Mouse (Mus musculus): ENCODE results near the gene Gm12845. TPM values are rescaled to one million over a fixed set of nuclear protein-coding genes. Genes with fewer than 3 reads are reported as not detected.

Gene Gm12845
- total RNA-seq (2023) = not detected

GRCm38 (mm10) chr4:117724112-117724511 is at the start of gene Gm12845:
Gene Gm12845 (plus strand): TSS chr4:117724412.

DNA sequence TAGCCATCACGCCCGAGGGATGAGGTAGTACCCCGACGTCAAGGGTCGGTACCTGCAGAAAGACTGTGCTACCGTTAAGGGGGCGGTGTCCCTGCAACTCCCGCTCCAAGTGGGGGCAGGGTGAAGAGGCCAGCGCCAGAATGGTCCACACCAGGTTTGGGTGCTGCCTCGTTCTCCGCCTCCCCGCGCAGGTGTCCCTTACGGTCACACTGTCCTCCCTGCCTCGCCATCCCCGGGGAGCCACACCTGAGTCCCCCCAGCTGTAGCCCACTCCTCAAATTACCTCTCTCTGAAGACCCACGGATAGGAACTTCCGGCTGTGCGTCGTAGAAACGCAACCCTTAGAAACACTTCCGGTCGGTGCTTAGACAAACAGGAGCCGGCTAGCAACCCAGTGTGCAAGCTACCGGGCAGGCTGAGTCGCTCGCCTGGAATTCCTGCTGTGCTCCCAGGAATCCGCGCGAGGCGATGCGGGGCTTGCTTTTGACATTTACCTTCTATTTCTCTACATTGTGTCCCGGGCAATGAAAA is 42.2 kb upstream of the Gm12845 start, which contains the start of gene Dmap1:
Gene Dmap1, minus strand, starts transcription at position 343 of the 531 bp plus-strand sequence.

DNA sequence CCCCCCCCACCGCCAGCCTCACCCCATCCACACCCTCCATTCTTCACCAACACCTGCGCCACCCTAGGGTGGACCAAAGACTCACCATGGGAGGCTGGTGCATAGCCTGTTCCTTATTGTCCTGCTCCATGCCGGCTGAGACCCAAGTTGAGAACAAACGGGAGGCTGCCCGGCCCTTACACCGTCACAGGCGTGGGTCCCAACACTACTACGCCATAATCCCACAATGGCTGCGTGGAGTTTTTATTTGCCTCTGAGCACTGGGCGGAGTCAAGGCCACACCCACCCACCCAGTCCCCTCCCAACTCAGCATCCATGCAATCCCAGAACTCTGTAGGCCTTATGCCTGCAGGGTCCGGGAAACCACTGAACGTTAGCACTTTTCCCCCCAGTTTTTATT is 41.2 kb downstream of the Gm12845 start, which contains the start of gene Klf17:
Gene Klf17, minus strand, starts transcription at position 233 of the 400 bp plus-strand sequence.

Other genes starting within 250 kb of the Gm12845 start
- gene Rnf220, start 227.4 kb upstream of the Gm12845 start, total RNA-seq (2023) = 100 to 1,000 TPM; 171 to 172 TPM
- 10 to 100 TPM; 50.7 to 58.7 TPM for gene Eri3, start 174.0 kb upstream of the Gm12845 start, total RNA-seq (2023)
- gene Dmap1, start 42.1 kb upstream of the Gm12845 start, total RNA-seq (2023) = 10 to 100 TPM; 26.5 to 32.1 TPM
- gene Klf17, start 41.2 kb downstream of the Gm12845 start, total RNA-seq (2023) = not detected
- not detected for gene Slc6a9, start 110.1 kb downstream of the Gm12845 start, total RNA-seq (2023)
- not detected for gene Ccdc24, start 148.1 kb downstream of the Gm12845 start, total RNA-seq (2023)
- not detected for gene B4galt2, start 159.1 kb downstream of the Gm12845 start, total RNA-seq (2023)
- 100 to 1,000 TPM; 251 to 282 TPM for gene Atp6v0b, start 162.9 kb downstream of the Gm12845 start, total RNA-seq (2023)
- gene Dph2, start 167.6 kb downstream of the Gm12845 start, total RNA-seq (2023) = 10 to 100 TPM; 17.1 to 21.0 TPM
- gene Ipo13, start 190.6 kb downstream of the Gm12845 start, total RNA-seq (2023) = 10 to 100 TPM; 55.4 to 64.6 TPM
- under 1 TPM in 1 of 2 experiments, not detected in 1; 0.33 TPM for gene Artn, start 205.4 kb downstream of the Gm12845 start, total RNA-seq (2023)